Mouse (Mus musculus) limb, embryonic 12.5 days (tissue): ENCODE data around the gene Mesp2. TPM values are rescaled to one million over a fixed set of nuclear protein-coding genes. Genes with fewer than 3 reads are reported as not detected.

ENCODE experiments used
- ATAC-seq: fragments of 200-750 bp; cut with Nextera tagmentation; 2 replicates; pipeline ENCODE4 v1.8.0; 2017; ENCODE audit warnings: low read depth, moderate TSS enrichment; ENCODE audit not compliant: insufficient number of reproducible peaks, insufficient read depth, low FRiP score, low TSS enrichment
- H3K27ac ChIP-seq: fragments of 300-500 bp; sonication (generic); 2 replicates; pipeline ENCODE4 v1.5.1; 2016; ENCODE audit warnings: mild to moderate bottlenecking, moderate library complexity
- H3K27me3 ChIP-seq: fragments of 300-500 bp; sonication (generic); 2 replicates; pipeline ENCODE4 v1.6.1; 2016; ENCODE audit warnings: mild to moderate bottlenecking, moderate library complexity
- H3K36me3 ChIP-seq: fragments of 300-500 bp; sonication (generic); 2 replicates; pipeline ENCODE4 v1.6.1; 2016; ENCODE audit warnings: mild to moderate bottlenecking, moderate library complexity
- H3K4me1 ChIP-seq: fragments of 300-500 bp; sonication (generic); replicated peaks from 2 replicates; pipeline ENCODE4 v1.6.1; 2016
- H3K4me2 ChIP-seq: fragments of 300-500 bp; sonication (generic); 2 replicates; pipeline ENCODE4 v1.6.1; 2016; ENCODE audit warnings: mild to moderate bottlenecking, moderate library complexity
- H3K4me3 ChIP-seq: fragments of 300-500 bp; sonication (generic); replicated peaks from 2 replicates; pipeline ENCODE4 v1.5.1; 2016; ENCODE audit warnings: mild to moderate bottlenecking
- H3K9ac ChIP-seq: fragments of 300-500 bp; sonication (generic); replicated peaks from 2 replicates; pipeline ENCODE4 v1.6.1; 2016; ENCODE audit warnings: mild to moderate bottlenecking, moderate library complexity
- H3K9me3 ChIP-seq: fragments of 300-500 bp; sonication (generic); 2 replicates; pipeline ENCODE4 v1.6.1; 2016; ENCODE audit warnings: mild to moderate bottlenecking, moderate library complexity
- WGBS: fragments of 180-500 bp; shearing (Covaris S2); methylation state at CpG from one replicate; pipeline ENCODE4 v1.1.7; 2016; 5-methylcytosine and 5-hydroxymethylcytosine counted together
- polyA plus RNA-seq: library from polyadenylated mRNA; unstranded; fragments of >200 nt; fragmentation: Nextera tagmentation; extraction: Ambion mirVana; gene quantifications from 2 replicates; pipeline ENCODE4 v1.2.1, GENCODE M21; 2016

The Mesp2 gene
- polyA plus RNA-seq, 1 experiment from 2014 or later = 0.14 TPM

- H3K9ac ChIP-seq = no peak overlapping the region
- no peaks in the 10 kb centered on the region for H3K36me3 ChIP-seq
- no peak overlapping the region for H3K4me3 ChIP-seq
- ATAC-seq = no peak
- no peaks in the 10 kb centered on the region for H3K9me3 ChIP-seq
- 0 out of 2 replicates have a peak, but pooled peaks cover 9% of the 10 kb centered on the region for H3K4me1 ChIP-seq
- H3K27me3 ChIP-seq = peaks cover 41% of the 10 kb centered on the region
- H3K27ac ChIP-seq = no peak overlapping the region
- H3K4me2 ChIP-seq = no peak overlapping the region
- 85% methylated on average over 7 of the region's 7 CpGs for WGBS
Observed at GRCm38 (mm10) chr7:79808561-79808960, 2.0 kb upstream of the Mesp2 start.

- no peak overlapping the region for H3K27ac ChIP-seq
- H3K4me3 ChIP-seq = no peak overlapping the region
- no peak overlapping the region for H3K9ac ChIP-seq
- ATAC-seq = no peak
- 88% methylated on average over 1 of the region's 1 CpGs for WGBS
- H3K9me3 ChIP-seq = no peaks in the 10 kb centered on the region
- peaks cover 58% of the 10 kb centered on the region for H3K27me3 ChIP-seq
- H3K4me2 ChIP-seq = no peak overlapping the region
- peaks cover 11% of the 10 kb centered on the region; the same call in 1 of the 2 replicates for H3K4me1 ChIP-seq
- no peaks in the 10 kb centered on the region for H3K36me3 ChIP-seq
Observed at GRCm38 (mm10) chr7:79813409-79813808, 2.9 kb downstream of the Mesp2 start.

- Histone ChIP-seq H3K36me3 (peaks cover 6% of the 10 kb centered on the region; the same call in 1 of the 2 replicates), H3K27me3 (peaks cover 34% of the 10 kb centered on the region), H3K9ac (no peak overlapping the region), H3K4me2 (no peak overlapping the region), H3K27ac (no peak overlapping the region), H3K4me3 (no peak overlapping the region), H3K4me1 (peaks cover 20% of the 10 kb centered on the region), H3K9me3 (no peaks in the 10 kb centered on the region)
- WGBS = 12% methylated on average over 6 of the region's 6 CpGs
- ATAC-seq = no peak
Observed at GRCm38 (mm10) chr7:79818321-79818720, 7.8 kb downstream of the Mesp2 start.

- WGBS = 49% methylated on average over 4 of the region's 4 CpGs
- Histone ChIP-seq H3K27ac (no peak overlapping the region), H3K4me2 (no peak overlapping the region), H3K4me3 (no peak overlapping the region), H3K36me3 (peaks cover 14% of the 10 kb centered on the region), H3K9ac (no peak overlapping the region), H3K4me1 (peaks cover 20% of the 10 kb centered on the region), H3K27me3 (peaks cover 34% of the 10 kb centered on the region), H3K9me3 (peaks cover 3% of the 10 kb centered on the region; the same call in 1 of the 2 replicates)
- no peak for ATAC-seq
Observed at GRCm38 (mm10) chr7:79819515-79819914, 9.0 kb downstream of the Mesp2 start.

GRCm38 (mm10) chr7:79819996-79820395, 9.5 kb downstream of the Mesp2 start:
- H3K9me3 ChIP-seq = peaks cover 6% of the 10 kb centered on the region; the same call in 1 of the 2 replicates
- no peak overlapping the region for H3K27ac ChIP-seq
- H3K9ac ChIP-seq = no peak overlapping the region
- H3K36me3 ChIP-seq = peaks cover 19% of the 10 kb centered on the region
- H3K4me1 ChIP-seq = peaks cover 20% of the 10 kb centered on the region
- H3K27me3 ChIP-seq = peaks cover 34% of the 10 kb centered on the region
- WGBS = 46% methylated on average over 11 of the region's 11 CpGs
- no peak overlapping the region for H3K4me2 ChIP-seq
- H3K4me3 ChIP-seq = no peak overlapping the region
- no peak for ATAC-seq

- Histone ChIP-seq H3K9ac (no peak overlapping the region), H3K27me3 (peaks cover 23% of the 10 kb centered on the region), H3K4me1 (peaks cover 20% of the 10 kb centered on the region), H3K36me3 (peaks cover 41% of the 10 kb centered on the region), H3K4me2 (no peak overlapping the region), H3K27ac (no peak overlapping the region), H3K4me3 (no peak overlapping the region), H3K9me3 (peaks cover 6% of the 10 kb centered on the region; the same call in 1 of the 2 replicates)
- WGBS = 82% methylated on average over 12 of the region's 12 CpGs
- ATAC-seq = no peak
Observed at GRCm38 (mm10) chr7:79822092-79822695, 11.7 kb downstream of the Mesp2 start.

- Histone ChIP-seq H3K4me1 (no peaks in the 10 kb centered on the region), H3K4me3 (no peak overlapping the region), H3K9ac (no peak overlapping the region), H3K27me3 (no peaks in the 10 kb centered on the region), H3K27ac (no peak overlapping the region), H3K4me2 (no peak overlapping the region), H3K36me3 (peaks cover 46% of the 10 kb centered on the region), H3K9me3 (peaks cover 6% of the 10 kb centered on the region; the same call in 1 of the 2 replicates)
- no peak for ATAC-seq
- WGBS = 72% methylated on average over 3 of the region's 3 CpGs
Observed at GRCm38 (mm10) chr7:79828341-79828740, 17.8 kb downstream of the Mesp2 start.

GRCm38 (mm10) chr7:79831145-79831544, 20.6 kb downstream of the Mesp2 start:
- H3K4me3 ChIP-seq = no peak overlapping the region
- no peak overlapping the region for H3K27ac ChIP-seq
- H3K4me2 ChIP-seq = no peak overlapping the region
- WGBS = 44% methylated on average over 6 of the region's 6 CpGs
- no peaks in the 10 kb centered on the region for H3K4me1 ChIP-seq
- no peak for ATAC-seq
- no peak overlapping the region for H3K9ac ChIP-seq
- H3K27me3 ChIP-seq = no peaks in the 10 kb centered on the region
- peaks cover 42% of the 10 kb centered on the region for H3K36me3 ChIP-seq
- H3K9me3 ChIP-seq = no peaks in the 10 kb centered on the region

- WGBS = 77% methylated on average over 6 of the region's 6 CpGs
- no peak for ATAC-seq
- H3K9ac ChIP-seq = no peak overlapping the region
- H3K27me3 ChIP-seq = no peaks in the 10 kb centered on the region
- H3K27ac ChIP-seq = no peak overlapping the region
- no peaks in the 10 kb centered on the region for H3K4me1 ChIP-seq
- no peaks in the 10 kb centered on the region for H3K9me3 ChIP-seq
- H3K4me3 ChIP-seq = no peak overlapping the region
- H3K36me3 ChIP-seq = peaks cover 41% of the 10 kb centered on the region
- no peak overlapping the region for H3K4me2 ChIP-seq
Observed at GRCm38 (mm10) chr7:79831585-79831984, 21.1 kb downstream of the Mesp2 start.

GRCm38 (mm10) chr7:79832980-79833379, 22.5 kb downstream of the Mesp2 start:
- no peak overlapping the region for H3K4me3 ChIP-seq
- H3K27ac ChIP-seq = no peak overlapping the region
- no peaks in the 10 kb centered on the region for H3K27me3 ChIP-seq
- no peak overlapping the region for H3K9ac ChIP-seq
- no peaks in the 10 kb centered on the region for H3K4me1 ChIP-seq
- ATAC-seq = no peak
- no peak overlapping the region for H3K4me2 ChIP-seq
- H3K36me3 ChIP-seq = peaks cover 29% of the 10 kb centered on the region
- H3K9me3 ChIP-seq = no peaks in the 10 kb centered on the region

- no peaks in the 10 kb centered on the region for H3K27me3 ChIP-seq
- no peak for ATAC-seq
- peaks cover 38% of the 10 kb centered on the region for H3K36me3 ChIP-seq
- H3K9me3 ChIP-seq = no peaks in the 10 kb centered on the region
- H3K27ac ChIP-seq = no peak overlapping the region
- no peak overlapping the region for H3K4me2 ChIP-seq
- H3K9ac ChIP-seq = no peak overlapping the region
- 92% methylated on average over 6 of the region's 6 CpGs for WGBS
- no peak overlapping the region for H3K4me3 ChIP-seq
- H3K4me1 ChIP-seq = no peaks in the 10 kb centered on the region
Observed at GRCm38 (mm10) chr7:79835196-79835595, 24.7 kb downstream of the Mesp2 start.

- H3K4me2 ChIP-seq = no peak overlapping the region
- H3K9me3 ChIP-seq = no peaks in the 10 kb centered on the region
- H3K27me3 ChIP-seq = no peaks in the 10 kb centered on the region
- H3K27ac ChIP-seq = no peak overlapping the region
- peaks cover 5% of the 10 kb centered on the region for H3K4me1 ChIP-seq
- ATAC-seq = no peak
- peaks cover 54% of the 10 kb centered on the region for H3K36me3 ChIP-seq
- H3K4me3 ChIP-seq = no peak overlapping the region
- 82% methylated on average over 2 of the region's 2 CpGs for WGBS
- H3K9ac ChIP-seq = no peak overlapping the region
Observed at GRCm38 (mm10) chr7:79837247-79837646, 26.7 kb downstream of the Mesp2 start.
